Mouse (Mus musculus): ENCODE measurements around the gene Rnd1. TPM values are rescaled to one million over a fixed set of nuclear protein-coding genes. Genes with fewer than 3 reads are reported as not detected.

Gene Rnd1
- total RNA-seq, 2 experiments from 2014 or later, result 0.61 TPM; not detected in 1

DNA sequence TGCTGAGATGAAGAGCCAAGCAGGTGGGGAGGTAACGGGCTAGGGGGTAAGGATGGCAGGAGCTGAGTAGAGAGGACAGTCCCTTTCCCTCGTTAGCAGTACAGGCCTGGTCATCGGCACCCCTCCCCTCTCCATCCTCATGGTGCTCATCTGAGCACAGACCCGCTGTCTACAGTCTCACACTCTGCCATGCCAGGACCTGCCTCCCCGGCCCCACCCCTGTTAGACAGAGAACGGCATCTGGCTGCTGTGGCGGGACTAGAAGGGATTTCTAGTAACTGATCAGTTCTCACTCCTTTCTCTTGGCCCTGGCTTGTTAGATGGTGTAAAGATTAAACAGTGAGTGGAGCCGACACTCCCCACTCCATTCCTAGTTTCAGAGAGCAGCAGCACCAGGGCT is 30.5 kb downstream of the Rnd1 start:
- no peak for ATAC-seq (replicated peaks; ENCODE audit: low FRiP score, low TSS enrichment, poor library complexity, severe bottlenecking)

DNA sequence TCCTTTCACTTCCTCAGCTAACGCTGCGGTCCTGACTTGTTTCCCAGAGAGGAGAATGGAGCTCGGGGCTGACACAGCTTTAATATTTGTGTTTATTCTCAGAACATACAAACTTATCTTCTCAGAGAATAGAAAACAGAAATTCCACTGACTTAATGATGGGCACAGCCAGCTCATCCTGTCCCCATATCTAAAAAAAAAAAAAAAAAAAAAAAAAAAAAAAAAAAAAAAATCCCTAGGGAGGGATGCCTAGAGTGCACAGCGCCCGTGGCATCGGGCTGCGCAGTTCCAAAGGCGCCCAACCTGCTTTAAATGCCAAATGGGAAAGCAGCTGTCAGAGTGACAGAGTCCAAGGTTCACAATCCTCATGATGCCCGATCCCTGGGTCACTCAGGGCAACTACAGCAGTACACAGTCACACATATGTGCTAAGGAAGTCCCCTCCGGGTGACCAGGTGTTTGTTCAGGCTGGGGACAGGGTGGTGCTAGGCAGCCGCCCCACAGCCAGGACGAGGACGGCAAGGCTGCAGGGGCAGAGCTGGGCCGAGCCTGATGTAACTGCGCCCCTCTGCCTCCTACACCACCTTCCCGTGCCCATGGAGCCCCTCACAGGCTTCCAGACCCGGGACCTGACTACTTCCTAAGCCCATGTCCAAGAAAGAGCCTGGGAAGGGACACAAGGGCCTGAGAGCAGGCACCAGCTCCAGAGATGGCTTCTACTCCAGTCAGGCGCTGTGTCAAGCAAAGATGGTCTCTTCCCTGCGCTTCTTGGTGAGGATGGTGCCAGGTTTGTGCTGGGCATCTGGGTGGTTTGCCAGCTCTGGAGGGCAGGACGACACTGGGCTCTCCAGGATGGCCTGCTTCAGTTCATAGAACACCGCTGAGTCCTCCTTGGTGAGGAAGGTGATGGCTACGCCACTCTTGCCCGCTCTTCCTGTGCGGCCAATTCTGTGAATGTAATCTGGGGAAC is 31.9 kb downstream of the Rnd1 start:
- ATAC-seq (replicated peaks; ENCODE audit: low FRiP score, low TSS enrichment, poor library complexity, severe bottlenecking), result no peak

GRCm38 (mm10) chr15:98644406-98644805 is 32.9 kb downstream of the Rnd1 start:
- no peak for ATAC-seq (replicated peaks; ENCODE audit: low FRiP score, low TSS enrichment, poor library complexity, severe bottlenecking)

DNA sequence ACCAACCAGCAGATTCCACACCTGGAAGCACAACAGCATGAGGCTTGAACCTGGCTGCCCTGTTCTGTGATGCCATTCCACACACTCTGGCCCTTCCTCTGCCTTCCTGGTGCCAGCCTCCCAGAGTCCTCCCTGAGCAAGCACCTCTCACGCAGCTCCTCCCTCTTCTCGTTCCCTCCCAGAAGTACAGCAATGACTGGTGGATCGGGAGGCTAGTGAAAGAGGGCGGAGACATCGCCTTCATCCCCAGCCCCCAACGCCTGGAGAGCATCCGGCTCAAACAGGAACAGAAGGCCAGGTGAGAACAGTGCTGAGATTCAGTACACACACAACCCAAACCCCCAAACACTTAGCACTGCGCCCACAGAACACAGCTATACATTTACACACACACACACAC is 37.1 kb downstream of the Rnd1 start:
- no peak for ATAC-seq (replicated peaks; ENCODE audit: low FRiP score, low TSS enrichment, poor library complexity, severe bottlenecking)

DNA sequence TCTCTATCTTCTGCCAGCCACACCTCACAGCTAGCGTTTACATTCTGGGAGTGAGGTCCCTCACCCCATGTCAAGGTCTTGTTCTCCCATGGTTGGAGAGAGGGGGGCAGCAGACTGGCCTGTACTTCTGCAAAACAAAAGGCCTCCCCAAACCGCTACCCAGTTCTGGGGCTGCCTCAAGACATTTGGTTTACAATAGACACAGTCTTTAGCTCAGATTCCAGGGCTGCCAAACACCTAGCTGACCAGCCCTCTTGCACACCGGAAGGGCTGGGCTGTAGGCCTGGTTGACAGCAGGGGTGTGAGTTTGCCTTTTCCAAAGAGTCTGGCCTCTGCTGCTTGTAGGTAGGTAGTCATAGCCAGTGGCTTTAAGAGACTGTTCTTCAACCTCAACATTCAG is 40.1 kb downstream of the Rnd1 start:
- no peak for ATAC-seq (replicated peaks; ENCODE audit: low FRiP score, low TSS enrichment, poor library complexity, severe bottlenecking)

DNA sequence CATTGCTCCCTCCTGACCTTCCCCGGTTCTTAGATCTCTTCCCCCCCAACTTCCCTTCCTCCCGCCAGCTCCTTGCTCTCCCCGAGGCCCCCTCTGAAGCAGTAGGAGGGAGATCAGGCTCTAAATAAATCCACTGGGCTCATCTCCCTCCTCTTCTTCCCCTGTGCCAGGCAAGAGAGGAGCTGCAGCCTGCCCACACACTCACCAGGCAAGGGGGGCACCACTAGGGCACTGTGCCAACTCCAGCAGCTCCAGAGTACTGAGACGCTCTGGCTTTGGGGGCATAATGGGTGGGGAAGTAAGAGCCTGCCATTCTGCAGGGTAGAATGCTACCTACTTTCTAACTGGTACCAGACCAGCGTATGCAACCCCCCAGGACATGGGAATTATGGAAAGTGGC is 40.7 kb downstream of the Rnd1 start:
- ATAC-seq (replicated peaks; ENCODE audit: low FRiP score, low TSS enrichment, poor library complexity, severe bottlenecking), result no peak

DNA sequence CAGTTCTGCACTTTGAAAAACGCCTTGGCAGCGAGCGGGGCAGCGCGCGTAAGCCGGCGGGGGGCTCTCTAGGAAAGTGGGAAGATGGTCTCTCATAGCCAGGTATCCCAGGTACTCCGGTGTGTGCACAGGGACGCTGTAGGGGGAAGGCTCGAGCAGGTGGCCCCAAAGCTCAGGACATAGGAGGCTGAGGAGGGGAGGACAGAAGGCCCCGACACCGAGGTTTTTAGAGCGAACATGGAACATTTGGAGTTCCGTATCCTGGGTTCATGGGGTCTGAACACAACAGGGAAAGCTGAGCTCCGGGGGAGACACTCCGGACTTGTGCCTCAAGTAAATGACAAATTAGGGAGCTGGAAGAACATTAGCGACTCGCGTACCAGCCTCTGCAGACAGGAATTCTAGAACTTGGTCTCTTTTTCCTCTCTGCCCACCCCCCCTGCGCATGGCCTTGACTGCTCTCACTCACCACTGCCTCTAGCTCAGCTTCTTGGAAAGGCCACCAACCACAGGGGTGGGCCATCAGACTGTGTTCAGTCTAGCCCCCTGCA is 41.9 kb downstream of the Rnd1 start:
- no peak for ATAC-seq (replicated peaks; ENCODE audit: low FRiP score, low TSS enrichment, poor library complexity, severe bottlenecking)

- 0 out of 2 replicates have a peak, but pooled peaks have one; percentile 23 for ATAC-seq (replicated peaks; ENCODE audit: low FRiP score, low TSS enrichment, poor library complexity, severe bottlenecking)
Observed at GRCm38 (mm10) chr15:98634541-98635081, 42.6 kb downstream of the Rnd1 start.

GRCm38 (mm10) chr15:98633822-98634470 is 43.3 kb downstream of the Rnd1 start:
- ATAC-seq (replicated peaks; ENCODE audit: low FRiP score, low TSS enrichment, poor library complexity, severe bottlenecking), result no peak

- ATAC-seq (replicated peaks; ENCODE audit: low FRiP score, low TSS enrichment, poor library complexity, severe bottlenecking), result no peak
Observed at GRCm38 (mm10) chr15:98632921-98633320, 44.3 kb downstream of the Rnd1 start.

GRCm38 (mm10) chr15:98632107-98632744 is 45.0 kb downstream of the Rnd1 start:
- no peak; the same call in 1 of the 2 replicates for ATAC-seq (replicated peaks; ENCODE audit: low FRiP score, low TSS enrichment, poor library complexity, severe bottlenecking)

DNA sequence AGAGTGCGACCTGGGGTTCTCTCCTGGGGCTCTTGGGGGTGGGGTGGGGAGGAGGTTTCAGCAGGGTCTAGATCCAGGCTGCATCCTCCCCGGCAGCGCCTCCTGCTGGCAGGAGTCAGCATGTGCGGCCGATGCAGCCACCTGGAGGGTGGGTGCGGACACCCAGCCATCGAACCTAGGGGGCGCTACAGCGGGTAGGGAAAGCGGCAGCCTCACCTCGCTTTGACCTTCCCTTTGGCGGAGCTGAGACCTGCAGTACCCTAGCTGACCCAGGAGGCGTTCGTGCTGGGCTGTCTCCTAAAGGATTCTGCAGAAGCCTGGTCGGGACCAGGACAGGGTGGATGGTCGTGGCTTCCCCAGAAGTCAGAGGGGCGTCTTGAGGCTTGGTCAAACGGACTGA is 45.8 kb downstream of the Rnd1 start:
- peak; percentile 56 for ATAC-seq (replicated peaks; ENCODE audit: low FRiP score, low TSS enrichment, poor library complexity, severe bottlenecking)

- ATAC-seq (replicated peaks; ENCODE audit: low FRiP score, low TSS enrichment, poor library complexity, severe bottlenecking), result no peak
Observed at GRCm38 (mm10) chr15:98630540-98630939, 46.7 kb downstream of the Rnd1 start, which contains the start of gene Cacnb3. Gene Cacnb3 (plus strand): TSS chr15:98630840.

GRCm38 (mm10) chr15:98629464-98629863 is 47.8 kb downstream of the Rnd1 start:
- ATAC-seq (replicated peaks; ENCODE audit: low FRiP score, low TSS enrichment, poor library complexity, severe bottlenecking), result no peak

DNA sequence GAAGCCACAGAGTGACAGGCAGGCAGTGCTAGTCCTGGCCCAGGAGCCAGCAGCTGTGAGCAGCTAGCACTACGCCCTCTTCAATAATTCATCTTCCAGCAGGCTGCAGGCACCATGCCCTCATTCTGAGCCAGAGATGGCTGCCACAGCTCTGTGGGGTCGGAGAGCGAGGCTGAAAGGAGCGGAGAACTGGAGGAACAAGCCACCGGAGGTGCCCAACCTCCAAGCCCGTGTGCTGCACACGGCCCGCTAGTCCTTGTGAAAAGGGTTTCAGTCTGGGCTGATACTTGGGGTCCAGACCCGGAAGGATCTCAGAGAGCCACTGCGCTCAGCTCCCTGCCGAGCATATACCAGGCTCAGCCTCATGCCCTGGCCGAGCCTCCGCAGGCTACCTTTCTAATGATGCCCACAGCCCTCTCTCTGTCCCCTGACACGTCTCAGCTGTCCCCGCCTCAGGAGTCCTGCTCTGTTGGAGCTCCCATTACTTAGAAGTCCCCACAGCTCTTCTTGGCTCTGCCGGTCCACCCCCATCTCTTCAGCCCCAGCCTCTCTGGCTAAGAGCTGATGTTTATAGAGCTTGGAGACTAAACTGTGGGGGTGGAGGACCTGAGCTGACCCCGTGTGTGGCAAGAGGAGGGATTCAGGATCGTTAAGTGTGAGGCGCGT is 48.5 kb downstream of the Rnd1 start:
- no peak for ATAC-seq (replicated peaks; ENCODE audit: low FRiP score, low TSS enrichment, poor library complexity, severe bottlenecking)

DNA sequence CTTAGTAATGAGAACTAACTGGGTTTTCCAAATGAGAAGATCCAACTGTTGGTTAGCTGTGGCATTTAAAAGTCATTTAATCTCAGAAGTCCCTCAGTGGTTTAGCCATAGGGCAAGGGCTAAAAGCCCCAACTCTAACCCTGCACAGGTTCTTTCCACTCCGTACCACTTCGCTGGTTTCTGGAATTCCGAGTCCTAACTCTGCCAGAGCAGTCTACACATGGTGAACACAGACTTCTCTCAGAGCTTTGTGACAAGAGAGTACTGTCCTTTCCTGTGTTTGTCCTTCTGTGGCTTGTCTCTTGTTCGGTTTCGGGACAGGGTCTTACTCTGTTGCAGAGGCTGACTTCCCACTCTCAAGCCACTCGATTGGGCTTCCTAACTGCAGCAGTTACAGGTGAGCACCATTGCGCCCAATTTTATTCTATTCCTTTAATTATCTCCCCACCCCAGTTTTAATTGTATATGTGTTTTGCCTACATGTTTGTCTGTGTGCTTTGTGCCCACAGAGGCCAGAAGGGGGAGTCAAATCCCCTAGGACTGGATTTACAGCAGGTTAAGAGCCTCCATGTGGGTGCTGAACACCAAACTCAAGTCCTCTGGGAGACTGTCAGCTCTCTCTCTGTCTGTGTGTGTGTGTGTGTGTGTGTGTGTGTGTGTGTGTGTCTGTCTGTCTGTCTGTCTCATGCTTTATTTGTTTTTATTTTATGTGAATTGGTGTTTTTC is 50.6 kb downstream of the Rnd1 start:
- no peak for ATAC-seq (replicated peaks; ENCODE audit: low FRiP score, low TSS enrichment, poor library complexity, severe bottlenecking)

DNA sequence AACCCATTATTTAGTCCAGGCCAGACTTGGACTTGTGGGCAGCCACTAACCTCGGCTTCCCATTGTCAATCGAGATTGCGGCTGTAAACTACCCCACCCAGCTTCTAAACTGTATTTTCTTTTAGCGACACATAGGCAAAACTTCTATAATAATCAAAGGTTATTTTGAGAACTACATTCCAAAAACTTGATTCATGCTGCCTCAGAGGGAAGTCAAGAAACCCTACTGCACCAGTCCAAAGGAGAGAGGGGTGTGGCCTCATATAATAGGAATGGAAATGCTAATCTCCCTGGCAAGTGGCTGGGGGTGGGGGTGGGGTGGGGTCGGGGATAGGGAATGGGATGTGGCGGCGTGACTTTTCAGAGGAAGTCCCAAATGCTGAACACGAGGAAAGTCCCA is 51.2 kb downstream of the Rnd1 start:
- ATAC-seq (replicated peaks; ENCODE audit: low FRiP score, low TSS enrichment, poor library complexity, severe bottlenecking), result no peak

- 0 out of 2 replicates have a peak, but pooled peaks have one; percentile 38 for ATAC-seq (replicated peaks; ENCODE audit: low FRiP score, low TSS enrichment, poor library complexity, severe bottlenecking)
Observed at GRCm38 (mm10) chr15:98623361-98623821, 53.9 kb downstream of the Rnd1 start.
